Mouse (Mus musculus) brain, adult 2 months (tissue): ENCODE data around the gene Rpusd1.

Source experiments
- DNase-seq: peaks from one replicate; pipeline ENCODE4 v3.0.0; 2011; ENCODE audit warnings: low read depth, low spot score

Rpusd1 gene

DNA sequence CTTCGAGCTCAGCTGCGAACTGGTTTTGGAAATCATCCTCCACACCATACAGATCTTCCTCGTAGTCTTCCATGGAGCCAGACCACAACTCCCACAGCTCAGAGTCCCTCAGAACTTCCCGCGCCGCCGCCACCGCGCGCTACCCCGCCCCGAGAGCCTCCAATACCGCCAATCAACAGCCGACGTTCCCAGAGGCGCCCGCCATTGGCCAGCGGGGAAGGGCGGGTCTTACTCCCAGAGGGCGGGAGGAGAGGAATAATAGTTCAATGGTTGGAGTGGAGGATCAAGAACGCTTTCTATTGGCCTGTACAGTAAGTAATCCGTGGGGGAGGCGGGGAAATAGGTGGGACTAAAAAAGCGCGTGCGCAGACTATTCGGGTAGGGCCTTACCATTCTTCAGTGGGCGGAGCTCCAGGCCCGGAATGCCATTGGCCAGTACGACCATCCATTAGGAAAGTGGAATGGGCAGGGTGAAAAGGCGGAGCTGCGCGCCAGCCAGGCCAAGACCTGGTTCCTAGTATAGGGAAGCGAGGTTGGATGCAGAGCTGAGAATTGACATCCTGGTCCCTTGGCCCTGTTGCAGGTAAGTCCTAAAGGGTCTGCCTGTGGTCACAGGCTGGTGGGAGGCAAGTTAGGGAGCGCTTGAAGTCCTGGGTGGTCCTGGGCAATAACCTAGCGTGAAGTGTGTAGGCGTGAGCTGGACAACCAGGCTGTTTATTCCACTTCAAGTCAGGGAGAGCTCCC, at the start of gene Rpusd1, which contains the start of gene Chtf18:
Rpusd1 (plus strand) TSS at position 406 of the 744 bp plus-strand sequence.
Chtf18 (minus strand) TSS at position 155 of the 744 bp plus-strand sequence.
- DNase-seq: peak; percentile 100

DNA sequence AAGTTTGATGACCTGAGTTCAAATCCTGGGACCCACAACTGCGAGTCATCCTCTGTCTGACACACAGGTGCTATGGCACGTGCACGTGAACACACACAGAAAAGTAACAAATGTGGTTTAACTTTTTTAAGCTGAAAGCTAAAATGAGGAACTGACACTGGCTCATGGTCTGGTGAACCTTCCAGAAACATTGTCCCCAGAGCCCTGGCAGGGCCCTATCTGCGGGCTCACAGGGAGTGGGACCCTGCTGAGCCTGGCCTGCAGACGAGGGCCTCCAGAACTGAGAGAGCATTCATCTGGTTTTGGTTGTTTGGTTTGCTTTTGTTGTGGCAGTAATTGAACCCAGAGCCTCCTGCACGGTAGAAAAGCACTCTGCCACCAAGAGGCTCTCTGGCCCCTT, 49.5 kb upstream of the Rpusd1 start:
- DNase-seq: no peak

DNA sequence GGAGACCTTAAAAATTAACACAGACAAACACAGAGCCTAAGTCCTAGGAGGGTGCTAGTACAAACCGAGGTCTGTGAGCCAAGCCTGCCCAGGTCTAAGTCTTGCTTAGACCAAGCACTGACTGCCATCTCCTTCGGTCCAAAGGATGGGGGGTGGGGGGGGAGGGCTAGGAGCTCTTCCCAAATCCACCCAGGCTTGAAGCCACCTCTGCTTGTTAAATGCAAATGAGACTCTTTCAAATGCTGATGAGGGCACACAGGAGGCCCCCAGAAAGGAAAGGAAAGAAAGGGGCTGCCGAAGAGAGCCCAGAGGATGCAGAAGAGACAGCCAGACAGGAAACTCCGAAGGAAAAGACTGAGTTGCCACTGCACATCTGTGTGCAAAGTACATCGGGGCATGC, 47.7 kb upstream of the Rpusd1 start:
- DNase-seq: no peak

DNA sequence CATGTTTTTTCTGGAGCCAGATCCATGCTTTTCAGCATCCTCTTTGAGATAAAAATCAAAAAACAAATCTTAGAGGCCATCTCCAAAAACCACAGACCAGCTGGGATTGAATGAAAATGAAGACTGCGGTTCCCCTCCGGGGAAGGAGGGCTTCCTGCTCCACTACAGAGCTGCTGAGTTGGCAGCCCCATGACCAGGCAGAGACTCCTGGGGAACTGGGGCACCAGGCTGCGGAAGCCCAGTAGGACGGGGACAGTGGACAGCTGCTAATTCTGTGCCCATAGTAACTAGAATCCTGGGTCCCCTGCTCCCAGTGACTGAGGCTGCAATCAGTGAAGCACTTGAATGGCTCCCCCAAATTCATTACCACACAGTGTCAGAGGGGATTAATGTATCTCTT, 45.8 kb upstream of the Rpusd1 start:
- no peak for DNase-seq

DNA sequence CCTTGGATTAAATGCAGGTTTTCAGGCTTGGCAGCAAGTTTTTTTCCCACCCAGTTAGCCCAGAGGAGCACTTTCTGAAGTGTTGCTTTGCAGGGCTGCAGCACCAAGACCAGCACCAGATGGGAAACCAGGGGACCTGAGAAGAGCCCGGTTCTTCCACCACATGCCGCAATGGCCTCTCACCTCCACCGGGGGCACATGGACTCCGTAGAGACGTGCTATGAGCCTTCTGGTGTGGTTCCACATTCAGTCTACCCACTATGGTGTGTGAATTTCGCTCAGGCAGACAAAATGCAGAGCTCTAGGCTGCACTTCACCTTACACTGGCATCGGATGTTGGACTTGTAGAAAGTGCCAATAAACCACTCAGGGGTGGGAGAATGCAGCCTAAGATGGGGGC, 41.1 kb upstream of the Rpusd1 start:
- DNase-seq: no peak

DNA sequence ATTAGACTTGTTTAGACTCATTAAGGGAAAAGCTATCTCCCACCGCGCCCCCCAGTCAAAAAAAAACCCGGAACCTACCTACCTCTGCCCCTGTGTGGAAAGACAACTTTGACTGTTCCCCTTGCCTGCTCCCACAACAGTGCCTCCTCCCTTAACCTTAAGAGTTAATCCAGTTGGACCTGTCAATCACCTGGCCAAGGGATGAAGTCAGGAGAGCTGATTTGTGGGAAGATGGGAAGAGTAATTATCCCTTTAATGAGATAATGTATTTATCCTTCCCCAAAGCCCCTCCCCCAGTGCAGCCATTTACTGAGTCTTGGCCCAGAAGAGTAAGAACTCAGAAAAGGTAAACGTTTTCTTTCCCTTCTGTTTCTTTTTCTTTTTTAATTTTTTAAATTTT, 38.5 kb upstream of the Rpusd1 start:
- no peak for DNase-seq

DNA sequence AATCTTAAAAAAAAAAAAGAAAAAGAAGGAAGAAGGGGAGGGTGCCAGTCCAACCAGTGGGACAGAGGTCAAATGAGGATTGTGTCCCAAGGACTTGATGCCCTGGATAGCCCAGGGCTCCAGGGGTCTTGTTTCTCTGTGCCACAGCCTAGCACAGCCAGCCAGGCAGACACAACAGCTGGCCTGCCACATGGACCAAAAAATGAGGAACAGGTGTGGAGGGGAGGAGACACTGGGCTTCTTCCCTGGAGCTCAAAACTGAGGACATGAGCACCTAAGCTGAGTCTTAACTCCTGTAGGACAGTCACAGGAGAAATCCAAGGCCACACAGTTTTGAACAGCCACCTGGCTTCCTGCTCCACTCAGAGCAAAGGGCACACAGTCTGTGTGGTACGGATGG, 31.2 kb upstream of the Rpusd1 start:
- no peak for DNase-seq

DNA sequence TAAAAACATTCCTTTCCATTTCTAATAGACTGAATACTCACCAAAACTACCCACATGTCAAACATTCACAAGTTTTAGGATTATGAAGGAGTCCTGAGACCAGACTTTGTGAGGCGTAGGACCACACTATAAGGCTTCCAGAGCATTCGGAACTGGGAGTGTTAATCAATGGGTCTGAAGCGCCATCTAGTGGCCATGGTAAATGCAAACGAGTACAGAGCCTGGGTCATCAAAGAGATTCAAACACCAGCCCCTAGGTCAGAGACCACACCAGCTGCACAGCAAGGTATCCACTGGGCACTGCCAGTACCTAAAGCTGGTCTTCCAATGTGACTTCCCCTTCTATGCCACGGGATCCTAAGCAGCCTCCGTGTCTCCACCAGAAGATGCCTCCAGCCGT, 29.0 kb upstream of the Rpusd1 start:
- peak; percentile 87 for DNase-seq

DNA sequence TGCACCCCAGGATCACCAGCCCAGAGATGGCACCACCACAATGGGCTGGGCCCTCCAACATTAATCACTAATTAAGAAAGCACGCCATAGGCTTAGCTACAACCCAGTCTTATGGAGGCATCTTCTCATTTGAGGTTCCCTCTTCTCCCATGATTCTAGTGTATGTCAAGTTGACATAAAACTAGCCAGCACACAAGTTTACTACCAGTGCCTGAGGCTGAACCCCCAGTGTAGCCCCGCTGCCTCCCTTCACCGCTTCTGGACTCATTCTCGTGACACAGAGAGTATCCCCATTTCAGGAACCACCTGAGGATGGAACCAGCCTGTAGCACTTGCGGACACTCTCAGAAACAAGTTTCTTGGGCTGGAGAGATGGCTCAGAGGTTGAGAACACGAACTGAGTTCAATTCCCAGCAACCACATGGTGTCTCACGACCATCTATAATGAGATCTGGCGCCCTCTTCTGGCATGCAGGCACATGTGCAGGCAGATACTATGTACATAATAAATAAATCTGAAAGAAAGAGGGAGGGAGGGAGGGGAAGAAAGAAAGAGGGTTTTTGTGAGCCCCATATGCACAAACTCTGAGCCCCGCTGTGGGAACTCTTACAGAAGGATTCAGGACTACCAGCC, 26.5 kb upstream of the Rpusd1 start:
- DNase-seq: no peak

DNA sequence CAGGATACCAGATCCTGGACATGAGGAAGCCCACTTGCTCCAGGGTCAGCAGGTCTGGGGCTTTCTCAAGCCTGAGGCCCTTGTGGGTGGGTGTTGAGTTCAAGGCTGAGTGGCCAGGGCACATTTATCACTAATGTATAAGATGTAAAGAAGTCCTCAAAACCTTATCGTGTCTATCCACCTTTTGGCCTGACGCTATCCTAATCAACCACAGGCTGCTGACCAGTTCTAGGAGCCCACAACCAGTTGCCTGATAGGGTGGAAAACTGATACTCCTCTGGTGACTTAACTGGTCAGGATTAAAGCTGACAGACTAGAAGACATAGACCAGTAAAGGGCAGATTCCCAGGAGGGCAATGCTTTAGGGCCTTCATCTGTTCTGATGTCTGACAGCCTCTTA, 17.5 kb upstream of the Rpusd1 start:
- DNase-seq: no peak

DNA sequence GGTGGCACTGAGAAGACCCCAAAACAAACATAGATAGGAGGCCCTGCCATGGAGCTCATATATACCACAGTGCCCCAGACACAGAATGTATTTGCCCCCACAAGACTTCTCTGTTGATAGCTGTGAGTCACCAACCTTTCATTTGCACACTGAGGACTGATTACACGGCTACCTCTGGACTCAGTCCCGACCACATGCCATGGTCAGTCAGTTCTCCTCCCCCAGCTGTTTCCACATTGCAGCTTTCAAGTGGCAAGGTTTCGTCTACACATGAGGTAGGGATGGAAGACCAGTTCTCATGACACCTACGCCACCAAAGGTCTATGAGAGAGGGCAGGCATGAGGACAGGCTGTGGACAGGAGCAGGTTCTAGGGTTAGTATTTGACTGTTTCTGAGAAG, 16.3 kb upstream of the Rpusd1 start:
- DNase-seq: no peak

DNA sequence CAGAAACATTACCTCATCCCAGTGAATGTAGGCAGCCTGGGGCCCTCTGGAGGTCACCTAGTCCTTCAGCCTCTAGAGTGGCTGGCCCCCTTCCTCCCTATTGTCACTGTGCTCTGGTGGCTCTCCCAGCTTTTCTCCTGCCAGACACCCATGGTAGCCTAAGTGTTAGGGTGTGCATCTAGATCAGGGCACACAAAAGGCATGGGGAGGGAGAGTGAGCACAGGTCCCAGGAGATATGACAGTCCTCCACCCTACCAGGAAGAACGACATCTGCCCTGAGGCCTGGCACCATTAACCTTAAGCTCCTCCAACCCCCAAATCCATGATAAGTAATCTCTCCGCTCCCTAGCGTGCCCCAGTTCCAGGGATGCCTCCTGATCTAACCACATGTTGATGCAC, 11.8 kb upstream of the Rpusd1 start:
- DNase-seq: no peak

DNA sequence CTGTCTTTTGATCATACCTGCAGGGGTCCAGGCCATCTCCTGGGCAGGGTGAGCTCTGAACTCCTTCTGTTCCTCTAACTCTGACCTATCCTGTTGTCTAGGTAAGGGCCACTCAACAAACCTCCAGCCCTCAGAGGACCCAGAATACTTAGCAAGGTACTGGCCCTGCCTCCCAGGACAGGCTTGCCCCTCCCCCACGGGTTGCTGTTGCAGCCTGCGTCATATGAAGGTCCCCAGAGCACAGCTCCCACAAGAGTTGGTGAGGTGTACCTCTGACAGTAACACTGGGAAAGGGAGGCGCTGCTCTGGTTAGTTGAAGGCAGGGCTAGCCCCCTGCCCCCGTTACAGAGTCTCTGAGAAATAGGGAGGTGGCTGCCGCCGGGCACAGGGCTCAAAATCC, 11.3 kb upstream of the Rpusd1 start:
- DNase-seq: no peak

DNA sequence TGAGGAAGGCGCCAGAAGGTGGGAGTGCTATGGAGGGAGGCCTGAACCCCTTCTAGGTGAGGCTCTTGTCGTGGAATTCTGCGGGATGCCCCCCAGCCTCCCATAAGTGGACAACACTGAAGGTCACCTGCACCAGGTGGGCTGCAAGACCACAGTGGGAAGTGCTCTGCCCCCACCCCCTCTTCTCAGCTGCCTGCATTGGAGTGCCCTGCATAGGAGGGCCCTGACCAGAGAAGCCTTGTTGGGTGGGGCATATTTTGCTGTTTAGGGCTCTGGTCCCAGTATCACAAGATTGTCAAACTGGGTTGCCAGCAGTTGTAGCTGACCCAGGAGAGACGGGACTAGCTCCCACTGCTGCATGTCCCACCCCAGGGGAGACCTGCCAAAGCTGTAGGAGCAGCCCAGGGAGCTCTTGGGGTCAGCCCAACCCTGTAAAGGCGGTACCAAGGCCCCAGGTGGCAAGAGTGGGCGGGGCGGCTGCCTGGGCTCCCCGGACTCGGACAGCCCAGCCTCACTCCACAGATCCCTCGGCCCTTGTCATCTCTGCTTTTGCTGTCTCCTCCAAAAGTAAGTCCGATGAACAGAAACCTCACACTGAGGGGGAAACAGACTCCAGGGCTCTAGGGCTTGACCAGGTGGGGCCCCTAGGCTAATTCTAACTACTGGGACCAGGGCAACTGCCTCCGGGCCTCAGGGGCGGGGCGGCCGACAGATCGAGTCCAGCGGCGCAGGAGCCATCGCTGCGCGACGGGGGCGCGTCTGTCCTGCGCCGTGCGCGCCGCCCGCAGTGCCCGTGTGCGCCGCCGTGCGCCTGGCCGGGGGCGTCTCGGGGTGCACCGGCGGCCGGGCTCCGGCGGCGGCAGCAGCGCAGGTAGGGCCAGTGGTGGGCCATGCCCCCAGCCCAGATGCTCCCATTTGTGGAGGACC, 10.5 kb upstream of the Rpusd1 start, which contains the start of gene Gng13:
Gng13 (plus strand) TSS at position 461 of the 927 bp plus-strand sequence.
- DNase-seq: peak; percentile 45

DNA sequence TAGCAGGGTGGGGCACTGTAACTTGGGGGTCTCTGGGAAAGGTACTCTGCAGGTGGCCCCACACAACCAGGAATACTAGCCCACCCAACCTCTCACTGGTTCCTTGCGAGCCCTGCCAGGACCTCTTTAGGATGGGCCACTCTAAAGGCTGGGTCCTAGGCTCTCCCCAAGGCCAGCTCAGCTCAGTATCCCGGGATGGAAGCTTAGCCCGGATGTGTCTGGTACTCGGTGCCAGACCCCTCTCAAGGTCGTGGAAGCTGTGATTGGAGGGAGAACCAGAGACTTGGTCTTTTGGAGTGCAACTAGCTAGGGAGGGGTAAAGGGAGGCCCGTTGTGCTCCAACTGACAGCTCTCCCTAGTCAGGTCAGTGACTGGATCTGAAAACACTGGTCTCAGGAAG, 9.8 kb upstream of the Rpusd1 start:
- no peak for DNase-seq

DNA sequence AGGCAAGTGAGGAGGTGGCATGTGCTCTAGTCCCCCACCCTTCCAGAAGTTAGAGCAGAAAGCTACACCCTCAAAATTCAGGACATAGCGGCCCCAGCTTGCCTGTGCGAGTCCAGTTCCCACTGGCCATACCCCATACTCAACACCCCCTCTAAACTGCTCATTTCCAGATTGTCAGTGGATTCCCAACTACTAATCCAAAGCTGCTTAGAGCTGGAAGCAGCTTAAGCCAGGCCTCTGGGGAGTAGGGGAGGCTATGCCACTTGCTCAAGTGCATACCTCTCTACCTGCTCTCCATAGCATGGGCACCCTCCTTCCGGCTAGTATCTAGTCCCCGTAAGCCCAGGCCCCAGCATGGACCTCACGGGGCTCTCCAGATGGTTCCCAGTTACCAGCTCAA, 6.0 kb upstream of the Rpusd1 start:
- DNase-seq: no peak

DNA sequence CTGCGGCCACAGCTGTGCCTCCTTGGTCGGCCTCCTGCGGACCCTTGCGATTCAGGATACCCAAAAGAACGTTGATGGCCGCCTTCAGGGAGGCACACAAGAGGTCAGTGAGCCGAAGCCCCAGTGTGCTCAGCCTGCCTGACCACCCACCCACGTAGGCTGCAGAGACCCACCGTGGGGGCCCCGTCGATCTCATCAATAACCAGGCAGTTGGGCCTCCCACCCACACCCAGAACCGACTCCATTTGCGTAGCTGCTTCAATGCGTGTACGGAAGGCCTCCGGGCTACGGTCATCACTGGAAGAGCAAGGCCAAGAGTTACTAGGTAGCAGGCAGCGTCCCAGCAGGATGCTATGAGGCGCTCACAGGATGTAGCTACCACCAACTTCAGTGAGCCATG, 4.0 kb upstream of the Rpusd1 start:
- DNase-seq: no peak

DNA sequence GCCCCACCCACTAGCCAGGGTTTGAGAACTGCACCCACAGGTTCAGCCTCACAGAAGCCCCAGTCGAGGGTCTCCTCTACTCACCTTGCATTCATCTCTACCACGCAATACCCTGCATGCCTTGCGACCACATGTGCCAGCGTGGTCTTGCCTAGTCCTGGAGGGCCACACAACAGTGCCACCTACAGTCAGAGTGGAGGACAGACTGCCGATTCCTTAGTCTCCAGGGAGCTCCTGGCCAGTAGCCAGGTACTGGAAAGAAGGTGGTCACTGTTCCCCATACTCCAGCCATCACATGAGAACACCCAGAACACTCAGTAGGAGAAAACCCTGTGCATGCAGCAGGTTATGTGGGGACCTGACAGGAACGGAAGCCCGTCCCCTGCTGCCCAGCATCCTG, 3.6 kb upstream of the Rpusd1 start:
- peak; percentile 39 for DNase-seq

DNA sequence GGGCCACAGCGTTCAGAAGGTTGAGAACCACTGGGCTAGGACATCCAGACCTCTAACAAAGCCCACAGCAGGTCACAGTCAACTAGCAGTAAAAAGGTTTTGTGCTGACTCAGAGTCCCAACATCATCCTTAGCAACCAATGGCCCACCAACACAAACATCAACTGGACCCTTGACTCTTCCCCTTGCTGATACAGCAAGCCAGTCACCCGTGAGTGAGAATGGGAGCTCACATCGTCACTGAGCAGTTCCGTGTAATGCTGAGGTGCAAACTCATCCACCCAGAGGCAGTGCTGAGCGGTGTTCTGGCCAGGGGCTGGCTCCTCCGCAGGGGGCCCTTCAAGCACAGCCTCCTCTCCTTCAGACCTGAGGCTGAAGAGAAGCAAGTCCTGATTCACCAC, 2.2 kb upstream of the Rpusd1 start:
- DNase-seq: no peak

DNA sequence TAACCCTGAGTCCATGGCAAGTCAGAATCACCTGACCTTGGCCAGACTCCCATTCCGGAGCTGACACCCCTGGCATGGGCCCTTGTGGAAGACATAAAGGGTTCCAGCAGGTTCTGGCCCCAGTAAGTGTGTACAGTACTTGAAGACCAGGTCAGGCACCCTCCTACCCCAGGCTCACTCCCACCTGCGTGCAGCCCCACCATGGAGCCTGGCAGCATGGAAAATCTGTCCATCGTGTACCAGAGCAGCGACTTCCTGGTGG, 470 bp downstream of the Rpusd1 start:
- DNase-seq: no peak

DNA sequence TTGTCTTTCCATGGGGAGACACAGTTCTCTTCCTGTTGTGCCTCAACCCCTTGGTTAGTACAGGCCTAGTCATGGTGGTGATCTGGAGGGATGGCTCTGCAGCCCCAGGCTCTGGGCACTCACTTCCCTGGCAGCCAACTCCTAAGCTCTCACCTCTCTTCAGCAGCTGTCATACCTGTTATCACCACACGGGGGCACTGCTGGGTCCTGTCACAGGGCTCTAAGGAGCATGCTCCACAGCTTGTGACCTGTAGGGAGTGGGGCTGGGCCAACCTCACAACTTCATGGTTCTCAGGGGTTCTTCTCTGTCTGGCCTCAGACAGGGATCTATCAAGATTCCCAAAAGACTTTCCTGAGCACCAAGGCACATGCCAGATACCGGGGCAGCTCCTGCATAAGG, 4.6 kb downstream of the Rpusd1 start:
- DNase-seq: peak; percentile 93

DNA sequence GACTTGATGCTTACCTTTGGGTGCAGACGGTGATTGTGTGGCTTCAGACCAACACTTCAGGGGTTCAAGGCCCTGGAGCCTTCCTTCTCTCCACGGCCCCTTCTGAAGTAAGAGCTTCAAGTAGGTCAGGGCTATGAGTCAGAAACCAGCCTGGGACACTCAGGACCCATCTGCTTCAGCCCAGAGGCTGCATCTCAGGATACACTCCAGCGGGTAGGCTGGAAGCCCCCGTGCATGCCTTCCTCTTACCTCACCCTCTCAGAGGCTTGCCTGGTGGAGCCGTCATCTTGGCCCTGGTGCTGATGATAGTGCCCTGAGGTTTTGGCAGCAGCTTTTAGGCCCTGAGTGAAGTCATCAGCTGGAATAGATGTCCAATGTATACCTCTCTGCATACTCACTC, 7.8 kb downstream of the Rpusd1 start:
- DNase-seq: no peak

DNA sequence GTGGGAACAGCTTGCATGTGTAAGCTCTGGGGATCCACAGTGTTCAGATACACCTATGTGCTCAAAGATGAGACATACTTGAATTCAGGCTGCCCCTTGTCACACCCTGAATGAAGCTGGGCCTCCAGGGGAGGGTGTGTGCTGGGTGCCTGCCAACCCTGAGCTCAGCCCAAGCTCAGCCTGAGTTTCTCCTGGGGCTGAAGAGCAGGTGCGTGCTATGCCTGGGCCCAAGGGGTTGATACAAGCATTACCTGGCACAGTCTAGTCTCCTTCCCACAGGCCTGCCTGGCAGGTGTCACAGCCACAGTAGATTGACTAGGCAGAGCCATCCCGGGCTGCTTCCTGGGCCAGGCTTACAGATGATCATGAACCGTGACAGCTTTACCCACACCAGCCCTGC, 8.3 kb downstream of the Rpusd1 start, which contains the start of gene Mslnl:
Mslnl (plus strand) TSS at position 298 of the 400 bp plus-strand sequence.
- DNase-seq: no peak
